Mouse (Mus musculus): Measurements from ENCODE around the gene Gm45062. TPM values are rescaled to one million over a fixed set of nuclear protein-coding genes. Genes with fewer than 3 reads are reported as not detected.
A peak's percentile ranks its signal among the peaks of the same experiment; 100 is the strongest.

The Gm45062 gene
- polyA plus RNA-seq, 1 experiment from 2014 or later: 12.1 TPM

DNA sequence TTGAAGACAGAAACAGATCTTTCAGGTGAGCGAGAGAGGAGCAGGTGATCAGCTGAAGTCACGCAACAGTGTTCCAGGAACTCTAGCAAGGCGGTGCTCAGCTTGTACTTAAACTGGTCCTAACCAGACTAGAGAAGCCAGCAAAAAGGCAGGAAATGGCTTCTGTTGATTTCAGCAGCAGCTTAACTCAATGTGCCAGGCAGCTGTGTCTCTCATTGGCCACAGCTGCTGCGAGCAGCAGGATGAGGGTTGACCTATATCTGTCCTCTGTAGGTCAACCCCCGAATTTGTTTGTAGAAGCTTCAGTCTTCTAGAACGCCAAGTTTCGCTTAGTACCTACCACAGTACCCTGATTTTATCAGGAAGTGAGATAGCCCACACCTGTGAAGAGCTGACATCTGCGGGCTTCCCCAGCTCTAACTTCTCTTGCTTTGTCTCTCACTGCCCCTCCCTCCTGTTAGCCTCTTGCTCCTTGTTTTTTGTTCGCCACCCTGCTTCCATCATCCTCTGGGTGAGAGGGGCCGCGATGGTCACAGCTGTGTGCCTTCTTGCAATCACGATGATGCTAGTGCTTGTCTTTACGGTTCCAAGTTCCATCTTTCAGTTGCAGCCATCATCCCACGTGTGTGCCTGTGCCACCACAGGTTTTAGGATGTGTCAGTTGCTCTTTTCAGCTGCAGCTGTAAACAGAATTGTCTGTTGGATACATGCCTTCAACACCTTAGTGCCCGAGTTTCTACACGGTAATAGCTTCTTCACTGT lies 226.3 kb downstream of the Gm45062 start:
- Histone ChIP-seq H3K4me3 (ENCODE audit: low read length) (no peak overlapping the region), H3K4me1 (replicated peaks; ENCODE audit: control insufficient read depth, insufficient read depth, low read length) (no peaks in the 10 kb centered on the region; the same call in none of the 2 replicates), H3K36me3 (ENCODE audit: control insufficient read depth, insufficient read depth, low read length) (no peaks in the 10 kb centered on the region), H3K4me2 (ENCODE audit: low read depth, low read length) (no peak overlapping the region), H3K27ac (ENCODE audit: low read length) (no peak overlapping the region), H3K9ac (ENCODE audit: low read length) (no peak overlapping the region), H3K9me3 (ENCODE audit: control insufficient read depth, low read length) (no peaks in the 10 kb centered on the region), H3K27me3 (ENCODE audit: control insufficient read depth, insufficient read depth, low read depth, low read length) (no peaks in the 10 kb centered on the region)
- WGBS: 60% methylated on average over 16 of the region's 16 CpGs
- peak; percentile 85 for ATAC-seq (ENCODE audit: low read depth)

DNA sequence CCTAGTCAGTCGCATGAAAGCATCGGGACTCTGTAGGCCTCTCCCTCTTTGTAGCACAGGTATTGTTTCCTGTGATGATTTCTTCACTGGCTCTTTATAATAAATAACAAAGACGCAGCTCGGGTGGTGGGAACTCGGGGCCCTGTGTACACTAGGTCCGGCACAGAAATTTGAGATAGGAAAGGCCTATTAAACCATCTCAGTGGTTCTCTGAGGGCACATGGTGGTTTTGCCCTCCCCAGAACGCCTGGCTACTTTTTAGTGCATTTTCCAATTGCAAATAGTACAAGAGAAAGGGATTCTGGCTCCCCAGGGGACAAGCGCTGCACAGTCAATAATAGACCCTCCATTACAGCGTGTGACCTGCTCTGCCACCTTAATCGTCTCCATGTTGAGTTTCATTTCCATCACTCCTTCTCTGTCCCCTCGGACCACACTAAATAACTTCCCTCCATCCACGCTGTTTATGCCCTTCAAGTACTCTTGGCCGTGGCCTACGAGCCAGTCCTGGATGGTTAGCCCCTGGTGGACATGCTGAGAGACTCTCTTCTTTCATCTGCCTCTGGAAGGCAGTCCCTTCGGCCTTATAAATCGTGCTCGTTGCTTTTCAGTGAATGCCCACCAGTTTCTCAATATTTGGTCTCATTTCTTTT lies 227.3 kb downstream of the Gm45062 start:
- Histone ChIP-seq H3K9me3 (ENCODE audit: control insufficient read depth, low read length) (no peaks in the 10 kb centered on the region), H3K4me3 (ENCODE audit: low read length) (no peak overlapping the region), H3K9ac (ENCODE audit: low read length) (no peak overlapping the region), H3K4me2 (ENCODE audit: low read depth, low read length) (no peak overlapping the region), H3K27me3 (ENCODE audit: control insufficient read depth, insufficient read depth, low read depth, low read length) (no peaks in the 10 kb centered on the region), H3K4me1 (replicated peaks; ENCODE audit: control insufficient read depth, insufficient read depth, low read length) (no peaks in the 10 kb centered on the region; the same call in none of the 2 replicates), H3K27ac (ENCODE audit: low read length) (no peak overlapping the region), H3K36me3 (ENCODE audit: control insufficient read depth, insufficient read depth, low read length) (no peaks in the 10 kb centered on the region)
- no peak for ATAC-seq (ENCODE audit: low read depth)
- 88% methylated on average over 17 of the region's 17 CpGs for WGBS

DNA sequence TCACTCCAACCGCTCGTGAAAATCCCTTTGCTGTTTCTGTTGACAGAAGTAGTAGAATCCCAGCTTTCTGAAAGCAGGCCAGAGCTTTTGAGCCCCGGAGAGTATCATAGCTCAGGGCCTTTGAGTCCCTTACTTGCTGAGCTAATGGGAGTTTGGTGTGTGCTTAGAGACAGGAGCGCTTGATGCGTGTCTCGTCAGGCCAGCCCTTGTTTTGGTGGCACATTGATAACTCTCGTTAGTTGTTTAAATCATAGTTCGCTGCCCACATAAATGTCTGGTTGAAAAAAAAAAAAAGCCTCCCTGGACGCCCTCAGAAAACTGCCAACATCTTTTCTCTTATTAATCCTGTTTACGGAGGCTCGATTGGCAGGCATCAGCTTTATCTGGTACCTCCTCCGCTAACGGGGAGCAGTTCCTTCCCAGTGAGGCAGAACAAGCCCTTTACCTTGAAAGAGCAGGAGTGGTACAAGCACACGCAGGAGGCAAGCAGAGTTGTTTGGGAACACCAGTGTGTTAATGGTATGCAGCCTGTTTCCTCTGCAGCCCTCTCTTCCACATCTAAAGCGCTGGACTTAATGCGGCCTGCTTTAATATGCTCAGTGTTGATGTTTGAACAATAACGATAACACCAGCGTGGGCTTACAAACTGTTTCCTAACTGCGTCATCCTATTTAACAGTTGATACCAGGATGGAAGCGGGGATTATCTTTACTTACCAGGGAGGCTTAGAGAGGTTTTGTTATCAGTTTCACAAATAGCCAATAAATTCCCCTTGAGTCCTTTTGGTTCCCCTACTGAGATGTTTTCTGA lies 228.0 kb downstream of the Gm45062 start:
- ATAC-seq (ENCODE audit: low read depth): no peak

DNA sequence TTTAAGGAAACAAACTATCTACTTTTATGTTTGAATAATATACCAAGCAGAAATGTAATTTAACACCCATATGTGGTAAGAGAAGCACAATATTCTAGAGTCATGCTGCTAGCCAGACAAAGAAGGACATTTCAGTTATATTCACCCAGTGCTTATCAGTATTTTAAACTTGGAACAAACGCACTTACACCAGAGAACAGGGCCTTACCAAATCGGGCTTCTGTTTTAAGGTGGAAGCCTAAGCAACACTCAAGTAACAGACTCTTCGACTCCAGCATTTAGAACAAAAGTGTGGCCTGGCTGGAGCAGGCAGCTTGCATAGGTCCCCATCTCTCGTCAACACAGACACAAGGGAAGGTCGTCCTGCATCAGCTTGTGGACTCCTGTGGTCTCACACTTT lies 229.0 kb downstream of the Gm45062 start:
- H3K4me3 ChIP-seq (ENCODE audit: low read length): no peak overlapping the region
- no peak overlapping the region for H3K4me2 ChIP-seq (ENCODE audit: low read depth, low read length)
- no peaks in the 10 kb centered on the region for H3K27me3 ChIP-seq (ENCODE audit: control insufficient read depth, insufficient read depth, low read depth, low read length)
- 36% methylated on average over 5 of the region's 5 CpGs for WGBS
- ATAC-seq (ENCODE audit: low read depth): no peak
- no peak overlapping the region for H3K9ac ChIP-seq (ENCODE audit: low read length)
- H3K36me3 ChIP-seq (ENCODE audit: control insufficient read depth, insufficient read depth, low read length): no peaks in the 10 kb centered on the region
- no peaks in the 10 kb centered on the region; the same call in none of the 2 replicates for H3K4me1 ChIP-seq (replicated peaks; ENCODE audit: control insufficient read depth, insufficient read depth, low read length)
- no peaks in the 10 kb centered on the region for H3K9me3 ChIP-seq (ENCODE audit: control insufficient read depth, low read length)
- H3K27ac ChIP-seq (ENCODE audit: low read length): no peak overlapping the region

More for the DNA sequence above, 228.0 kb downstream of the Gm45062 start:
- no peaks in the 10 kb centered on the region for H3K9me3 ChIP-seq (ENCODE audit: control insufficient read depth, low read length)
- H3K36me3 ChIP-seq (ENCODE audit: control insufficient read depth, insufficient read depth, low read length): no peaks in the 10 kb centered on the region
- H3K4me1 ChIP-seq (replicated peaks; ENCODE audit: control insufficient read depth, insufficient read depth, low read length): no peaks in the 10 kb centered on the region; the same call in none of the 2 replicates
- H3K27me3 ChIP-seq (ENCODE audit: control insufficient read depth, insufficient read depth, low read depth, low read length): no peaks in the 10 kb centered on the region
- no peak overlapping the region for H3K4me2 ChIP-seq (ENCODE audit: low read depth, low read length)
- H3K4me3 ChIP-seq (ENCODE audit: low read length): no peak overlapping the region
- WGBS: 57% methylated on average over 20 of the region's 20 CpGs
- no peak overlapping the region for H3K9ac ChIP-seq (ENCODE audit: low read length)
- no peak overlapping the region for H3K27ac ChIP-seq (ENCODE audit: low read length)

DNA sequence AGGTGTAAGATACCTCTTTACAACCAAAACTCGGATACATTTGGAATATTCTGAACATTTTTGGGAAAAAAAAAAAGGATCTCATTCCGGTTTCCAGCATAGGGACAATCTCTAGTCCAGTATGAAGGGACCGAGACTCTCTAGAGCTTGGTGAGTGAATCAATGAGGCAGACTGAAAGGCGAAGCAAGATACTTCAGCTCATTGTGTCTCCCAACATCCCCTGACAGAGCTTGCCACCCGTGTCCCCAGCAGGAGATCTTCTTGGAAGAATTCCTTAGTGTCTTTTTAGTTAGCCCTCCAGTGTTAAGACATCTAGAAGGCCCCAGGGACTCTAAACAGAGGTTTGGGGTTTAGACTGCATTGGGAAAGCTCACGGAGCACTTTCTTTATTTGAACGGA lies 230.0 kb downstream of the Gm45062 start:
- no peak overlapping the region for H3K4me2 ChIP-seq (ENCODE audit: low read depth, low read length)
- no peaks in the 10 kb centered on the region for H3K9me3 ChIP-seq (ENCODE audit: control insufficient read depth, low read length)
- H3K27me3 ChIP-seq (ENCODE audit: control insufficient read depth, insufficient read depth, low read depth, low read length): no peaks in the 10 kb centered on the region
- no peak overlapping the region for H3K9ac ChIP-seq (ENCODE audit: low read length)
- no peak for ATAC-seq (ENCODE audit: low read depth)
- WGBS: 83% methylated on average over 7 of the region's 7 CpGs
- H3K4me3 ChIP-seq (ENCODE audit: low read length): no peak overlapping the region
- no peak overlapping the region for H3K27ac ChIP-seq (ENCODE audit: low read length)
- H3K4me1 ChIP-seq (replicated peaks; ENCODE audit: control insufficient read depth, insufficient read depth, low read length): no peaks in the 10 kb centered on the region; the same call in none of the 2 replicates
- no peaks in the 10 kb centered on the region for H3K36me3 ChIP-seq (ENCODE audit: control insufficient read depth, insufficient read depth, low read length)

DNA sequence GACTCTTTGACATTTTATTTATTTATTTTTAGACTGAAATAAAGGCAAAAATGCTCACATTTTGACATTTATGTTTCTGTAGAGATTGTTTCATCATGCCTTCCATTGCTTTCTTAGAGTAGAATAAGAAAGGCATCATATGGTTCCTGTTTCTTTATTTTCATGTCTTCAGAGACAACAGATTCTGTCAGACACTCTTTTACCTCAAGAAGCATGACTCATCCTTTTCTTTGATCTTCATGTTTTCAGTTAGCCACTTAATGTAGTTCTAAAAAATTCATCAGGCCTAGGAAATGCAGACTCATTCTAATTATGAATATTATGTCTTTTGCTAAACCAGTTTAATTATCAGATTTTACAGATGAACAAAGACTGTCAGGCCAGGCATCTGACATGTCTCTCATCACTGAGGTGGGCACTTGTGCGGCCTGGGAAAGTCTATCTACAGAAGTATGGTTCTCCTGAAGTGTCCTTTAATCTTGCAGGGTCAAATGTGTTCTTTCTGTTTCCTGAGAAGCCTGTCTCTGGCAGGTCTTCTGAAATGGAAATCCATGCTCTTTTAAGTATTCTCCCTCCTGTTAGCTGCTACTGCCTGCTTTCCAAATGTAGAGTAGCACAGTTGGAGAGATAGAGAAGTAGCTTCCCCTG lies 230.8 kb downstream of the Gm45062 start:
- ATAC-seq (ENCODE audit: low read depth): no peak
- WGBS: 64% methylated on average over 1 of the region's 1 CpGs
- H3K27ac ChIP-seq (ENCODE audit: low read length): no peak overlapping the region
- no peaks in the 10 kb centered on the region; the same call in none of the 2 replicates for H3K4me1 ChIP-seq (replicated peaks; ENCODE audit: control insufficient read depth, insufficient read depth, low read length)
- H3K4me3 ChIP-seq (ENCODE audit: low read length): no peak overlapping the region
- H3K4me2 ChIP-seq (ENCODE audit: low read depth, low read length): no peak overlapping the region
- H3K9ac ChIP-seq (ENCODE audit: low read length): no peak overlapping the region
- H3K27me3 ChIP-seq (ENCODE audit: control insufficient read depth, insufficient read depth, low read depth, low read length): no peaks in the 10 kb centered on the region
- no peaks in the 10 kb centered on the region for H3K36me3 ChIP-seq (ENCODE audit: control insufficient read depth, insufficient read depth, low read length)
- no peaks in the 10 kb centered on the region for H3K9me3 ChIP-seq (ENCODE audit: control insufficient read depth, low read length)

DNA sequence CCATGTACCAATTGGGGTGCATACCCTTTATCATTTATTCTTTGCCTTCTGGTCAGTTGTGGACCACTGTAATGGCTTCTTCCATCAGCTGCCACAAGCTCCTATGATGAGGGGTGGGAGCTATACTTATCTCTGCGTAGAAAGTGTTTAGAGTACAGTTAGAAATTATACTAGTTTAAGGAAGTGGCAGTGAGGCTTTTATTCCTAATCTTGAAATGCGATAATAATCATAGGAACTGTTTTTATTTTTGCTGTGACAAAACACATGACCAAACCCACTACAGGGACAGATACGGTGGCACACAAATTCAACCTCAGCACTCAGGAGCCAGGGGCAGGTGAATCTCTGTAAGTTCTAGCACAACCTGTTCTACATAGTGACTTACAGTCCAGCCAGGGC lies 233.0 kb downstream of the Gm45062 start:
- Histone ChIP-seq H3K27ac (ENCODE audit: low read length) (no peak overlapping the region), H3K4me2 (ENCODE audit: low read depth, low read length) (no peak overlapping the region), H3K27me3 (ENCODE audit: control insufficient read depth, insufficient read depth, low read depth, low read length) (no peaks in the 10 kb centered on the region), H3K4me1 (replicated peaks; ENCODE audit: control insufficient read depth, insufficient read depth, low read length) (peaks cover 4% of the 10 kb centered on the region; the same call in 1 of the 2 replicates), H3K36me3 (ENCODE audit: control insufficient read depth, insufficient read depth, low read length) (no peaks in the 10 kb centered on the region), H3K9ac (ENCODE audit: low read length) (no peak overlapping the region), H3K9me3 (ENCODE audit: control insufficient read depth, low read length) (no peaks in the 10 kb centered on the region), H3K4me3 (ENCODE audit: low read length) (no peak overlapping the region)
- no peak for ATAC-seq (ENCODE audit: low read depth)
- 86% methylated on average over 3 of the region's 3 CpGs for WGBS

DNA sequence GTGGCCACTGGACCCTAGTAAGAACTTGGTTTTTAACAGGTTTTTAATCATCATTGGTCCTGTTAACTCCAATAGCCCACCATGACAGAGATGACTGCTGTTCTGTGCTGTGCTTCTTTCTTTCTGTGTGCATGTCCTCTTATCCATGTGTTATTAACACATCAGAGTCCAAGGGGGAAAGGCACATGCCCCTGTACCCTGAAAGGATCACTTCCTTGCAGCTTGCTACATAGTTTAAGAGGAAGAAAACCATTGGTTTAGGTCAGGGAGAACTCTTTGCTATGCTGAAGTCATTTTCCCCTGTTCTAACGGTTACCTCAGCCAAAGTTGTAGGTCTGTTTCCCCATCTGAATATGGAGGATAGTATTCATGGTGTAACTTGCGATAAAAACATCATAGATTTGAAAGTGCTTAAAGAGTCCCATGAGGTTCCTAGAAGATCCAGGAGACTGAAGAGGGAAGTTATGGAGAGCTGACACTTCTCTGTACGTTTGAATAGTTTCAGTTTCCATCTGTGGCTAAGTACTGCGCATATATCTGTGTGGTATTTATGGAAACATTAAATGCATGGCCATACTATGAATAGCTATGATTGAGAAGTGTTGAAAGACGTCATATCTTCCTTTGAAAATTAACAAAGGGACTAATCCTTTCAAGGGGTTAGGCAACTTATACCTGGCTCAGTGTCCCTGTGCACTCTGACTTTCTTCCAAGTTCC lies 236.0 kb downstream of the Gm45062 start:
- no peaks in the 10 kb centered on the region for H3K9me3 ChIP-seq (ENCODE audit: control insufficient read depth, low read length)
- peak; percentile 17; the same call in 1 of the 2 replicates for ATAC-seq (ENCODE audit: low read depth)
- no peaks in the 10 kb centered on the region for H3K36me3 ChIP-seq (ENCODE audit: control insufficient read depth, insufficient read depth, low read length)
- peaks cover 6% of the 10 kb centered on the region; the same call in 1 of the 2 replicates for H3K4me1 ChIP-seq (replicated peaks; ENCODE audit: control insufficient read depth, insufficient read depth, low read length)
- WGBS: 61% methylated on average over 5 of the region's 5 CpGs
- no peaks in the 10 kb centered on the region for H3K27me3 ChIP-seq (ENCODE audit: control insufficient read depth, insufficient read depth, low read depth, low read length)
- H3K9ac ChIP-seq (ENCODE audit: low read length): no peak overlapping the region
- peak overlapping the region; percentile 37; the same call in 1 of the 2 replicates for H3K27ac ChIP-seq (ENCODE audit: low read length)
- no peak overlapping the region for H3K4me3 ChIP-seq (ENCODE audit: low read length)
- no peak overlapping the region for H3K4me2 ChIP-seq (ENCODE audit: low read depth, low read length)
